ENCODE assay signal across 21 mouse cellular contexts in the genomic region with DNA sequence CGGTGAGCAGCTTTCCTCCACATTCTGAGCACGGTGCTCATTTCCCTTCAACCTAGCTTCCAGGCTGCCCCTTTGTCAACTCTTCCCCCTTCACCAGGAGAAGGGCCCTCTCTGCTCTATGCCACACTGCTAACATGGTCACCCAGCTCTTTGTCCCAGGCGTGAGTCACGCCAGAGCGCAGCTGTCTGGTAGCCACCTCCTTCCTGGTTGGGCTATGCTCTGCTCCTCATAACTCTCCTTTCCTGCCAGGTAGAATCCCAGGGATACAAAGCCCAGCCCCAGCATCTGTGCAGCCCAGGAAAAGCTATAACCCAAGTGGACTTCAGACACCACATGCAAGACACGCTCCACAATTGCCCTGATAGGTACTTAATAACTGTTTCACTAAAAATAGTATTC.
A peak's percentile ranks its signal among the peaks of the same experiment; 100 is the strongest.
DNase-seq lines count a peak whose midpoint lies in the region; ATAC-seq and TF ChIP-seq lines count a peak whose summit lies in the region.
"Had no signal": no experiment of that assay in that cellular context is flagged by ENCODE, and none has a peak within 500 bp of the region (broad histone marks: within the 10 kb centered on the region; RNA-seq: fewer than 3 reads in every experiment).

No protein-coding gene starts in this region.

- peak; percentile 85 for DNase-seq in heart, adult 11 months
- no peak for DNase-seq in heart, adult 18-20 months
- no peak for DNase-seq in kidney, postnatal 0 days (ENCODE audit: low spot score)
- DNase-seq in left cerebral cortex, adult 2 months (ENCODE audit: extremely low spot score in 1 of 2, low spot score in 2 of 2), result no peak
- no peak for DNase-seq in adipocyte (ENCODE audit: low spot score)
- DNase-seq: adrenal gland, postnatal 14 days; cerebellum, adult 11 months; cerebellum, adult 2 months; cerebellum, adult 9-11 months; cerebellum, postnatal 25 days; gastrocnemius, postnatal 25 days had no signal

- H3K4me3 ChIP-seq in kidney, postnatal 0 days (replicated peaks; ENCODE audit: low read depth, low read length), result no peak overlapping the region
- no peak overlapping the region for H3K4me3 ChIP-seq in kidney, embryonic 14.5 days (ENCODE audit: low read length)
- H3K4me3 ChIP-seq in intestine, embryonic 15.5 days (replicated peaks), result no peak overlapping the region
- no peak overlapping the region for H3K4me3 ChIP-seq in stomach, embryonic 16.5 days (replicated peaks; ENCODE audit: low read length)
- no peak overlapping the region for H3K4me3 ChIP-seq in left cerebral cortex, adult 2 months
- H3K4me3 ChIP-seq: embryonic facial prominence, embryonic 12.5 days; embryonic facial prominence, embryonic 15.5 days; forebrain, embryonic 15.5 days; hindbrain, embryonic 12.5 days; hindbrain, embryonic 15.5 days had no signal

- no peak overlapping the region for H3K4me2 ChIP-seq in kidney, postnatal 0 days (ENCODE audit: low read length)
- no peak overlapping the region for H3K4me2 ChIP-seq in kidney, embryonic 14.5 days (replicated peaks; ENCODE audit: low read depth, low read length)
- no peak overlapping the region for H3K4me2 ChIP-seq in intestine, embryonic 15.5 days (replicated peaks)
- H3K4me2 ChIP-seq in stomach, embryonic 16.5 days (ENCODE audit: low read depth, low read length), result no peak overlapping the region
- H3K4me2 ChIP-seq: embryonic facial prominence, embryonic 12.5 days; embryonic facial prominence, embryonic 15.5 days; forebrain, embryonic 15.5 days; heart, embryonic 11.5 days; hindbrain, embryonic 12.5 days; hindbrain, embryonic 15.5 days had no signal

- no peaks in the 10 kb centered on the region for H3K27me3 ChIP-seq in kidney, postnatal 0 days (ENCODE audit: insufficient read depth, low read length)
- H3K27me3 ChIP-seq in kidney, embryonic 14.5 days (ENCODE audit: control insufficient read depth, insufficient read depth, low read length), result no peaks in the 10 kb centered on the region
- H3K27me3 ChIP-seq in intestine, embryonic 15.5 days (replicated peaks), result no peaks in the 10 kb centered on the region
- H3K27me3 ChIP-seq in stomach, embryonic 16.5 days (ENCODE audit: control insufficient read depth, insufficient read depth, low read length), result no peaks in the 10 kb centered on the region
- H3K27me3 ChIP-seq: embryonic facial prominence, embryonic 12.5 days; embryonic facial prominence, embryonic 15.5 days; forebrain, embryonic 15.5 days; hindbrain, embryonic 12.5 days; hindbrain, embryonic 15.5 days; Patski had no signal

- TF ChIP-seq CTCF in kidney, postnatal 0 days (IDR thresholded peaks at IDR 0.05; ENCODE audit: low read depth), result no peak
- no peak for TF ChIP-seq CTCF in left cerebral cortex, adult 2 months (IDR thresholded peaks at IDR 0.05)

- no peaks in the 10 kb centered on the region for H3K9me3 ChIP-seq in kidney, postnatal 0 days (replicated peaks; ENCODE audit: low read length)
- H3K9me3 ChIP-seq in kidney, embryonic 14.5 days (ENCODE audit: control insufficient read depth, low read length), result no peaks in the 10 kb centered on the region
- no peaks in the 10 kb centered on the region for H3K9me3 ChIP-seq in intestine, embryonic 15.5 days
- no peaks in the 10 kb centered on the region for H3K9me3 ChIP-seq in stomach, embryonic 16.5 days (replicated peaks; ENCODE audit: control insufficient read depth, low read length)
- H3K9me3 ChIP-seq: embryonic facial prominence, embryonic 12.5 days; embryonic facial prominence, embryonic 15.5 days; forebrain, embryonic 15.5 days; hindbrain, embryonic 12.5 days; hindbrain, embryonic 15.5 days had no signal

- no peak overlapping the region for H3K27ac ChIP-seq in kidney, postnatal 0 days
- H3K27ac ChIP-seq in kidney, embryonic 14.5 days (ENCODE audit: low read depth, low read length), result no peak overlapping the region
- H3K27ac ChIP-seq in intestine, embryonic 15.5 days, result no peak overlapping the region
- no peak overlapping the region for H3K27ac ChIP-seq in stomach, embryonic 16.5 days (ENCODE audit: low read length)
- no peak overlapping the region for H3K27ac ChIP-seq in left cerebral cortex, adult 2 months
- H3K27ac ChIP-seq: embryonic facial prominence, embryonic 12.5 days; embryonic facial prominence, embryonic 15.5 days; forebrain, embryonic 15.5 days; hindbrain, embryonic 12.5 days; hindbrain, embryonic 15.5 days had no signal

- no peak overlapping the region for H3K9ac ChIP-seq in kidney, postnatal 0 days (ENCODE audit: low read depth, low read length)
- no peak overlapping the region for H3K9ac ChIP-seq in kidney, embryonic 14.5 days (ENCODE audit: low read depth, low read length)
- H3K9ac ChIP-seq in intestine, embryonic 15.5 days, result no peak overlapping the region
- no peak overlapping the region for H3K9ac ChIP-seq in stomach, embryonic 16.5 days (ENCODE audit: low read length)
- H3K9ac ChIP-seq: embryonic facial prominence, embryonic 12.5 days; embryonic facial prominence, embryonic 15.5 days; forebrain, embryonic 15.5 days; hindbrain, embryonic 12.5 days; hindbrain, embryonic 15.5 days had no signal

- intact Hi-C loops in left cerebral cortex, adult 2 months (cut with DNase I), result no loop called here

- H3K36me3 ChIP-seq in kidney, postnatal 0 days (ENCODE audit: insufficient read depth, low read length), result peaks cover 19% of the 10 kb centered on the region
- H3K36me3 ChIP-seq in kidney, embryonic 14.5 days (ENCODE audit: control insufficient read depth, insufficient read depth, low read length), result peaks cover 20% of the 10 kb centered on the region; the same call in 1 of the 2 replicates
- peaks cover 7% of the 10 kb centered on the region for H3K36me3 ChIP-seq in intestine, embryonic 15.5 days
- no peaks in the 10 kb centered on the region; the same call in 1 of the 2 replicates for H3K36me3 ChIP-seq in stomach, embryonic 16.5 days (ENCODE audit: control insufficient read depth, insufficient read depth, low read length)
- H3K36me3 ChIP-seq: forebrain, embryonic 15.5 days; hindbrain, embryonic 15.5 days had no signal

- 0 out of 2 replicates have a peak, but pooled peaks have one; percentile 35 for ATAC-seq in kidney, postnatal 0 days (replicated peaks; ENCODE audit: low FRiP score, low read depth)
- ATAC-seq in kidney, embryonic 14.5 days (ENCODE audit: low FRiP score, low TSS enrichment), result no peak
- ATAC-seq in intestine, embryonic 15.5 days, result peak; percentile 72
- peak; percentile 54; the same call in 1 of the 2 replicates for ATAC-seq in stomach, embryonic 16.5 days (ENCODE audit: insufficient read depth, low FRiP score)
- ATAC-seq: forebrain, embryonic 15.5 days; Patski had no signal

- no peaks in the 10 kb centered on the region for H3K4me1 ChIP-seq in kidney, postnatal 0 days (replicated peaks; ENCODE audit: insufficient read depth, low read length)
- no peaks in the 10 kb centered on the region for H3K4me1 ChIP-seq in kidney, embryonic 14.5 days (ENCODE audit: control insufficient read depth, insufficient read depth, low read length)
- H3K4me1 ChIP-seq in intestine, embryonic 15.5 days (replicated peaks), result no peaks in the 10 kb centered on the region
- 0 out of 2 replicates have a peak, but pooled peaks cover 2% of the 10 kb centered on the region for H3K4me1 ChIP-seq in stomach, embryonic 16.5 days (ENCODE audit: control insufficient read depth, insufficient read depth, low read length)
- H3K4me1 ChIP-seq: embryonic facial prominence, embryonic 12.5 days; embryonic facial prominence, embryonic 15.5 days; hindbrain, embryonic 12.5 days; hindbrain, embryonic 15.5 days had no signal

- 66% methylated on average over 6 of the region's 6 CpGs for WGBS in kidney, postnatal 0 days
- 77% methylated on average over 6 of the region's 6 CpGs for WGBS in kidney, embryonic 14.5 days
- WGBS in intestine, embryonic 15.5 days, result 71% methylated on average over 6 of the region's 6 CpGs
- 78% methylated on average over 6 of the region's 6 CpGs for WGBS in stomach, embryonic 16.5 days
